Mouse (Mus musculus): ENCODE measurements around the gene Zbtb46.

GRCm38 (mm10) chr2:181413141-181413540 is 46.1 kb downstream of the Zbtb46 start:
- TF ChIP-seq CTCF (conservative IDR thresholded peaks at IDR 0.05; ENCODE audit: insufficient read depth, insufficient read length, low read depth, low read length) (no peak), POLR2A (IDR thresholded peaks at IDR 0.05; ENCODE audit: low read depth, low read length) (no peak)

Data from kidney, adult 2 months (tissue).